Mouse (Mus musculus) kidney, embryonic 14.5 days (tissue): ENCODE data around the gene Slc22a12. TPM values are rescaled to one million over a fixed set of nuclear protein-coding genes. Genes with fewer than 3 reads are reported as not detected.

Experiments used
- ATAC-seq: fragments of 200-750 bp; cut with Nextera tagmentation; 2 replicates; pipeline ENCODE4 v1.8.0; 2017; ENCODE audit warnings: moderate number of reproducible peaks, mild to moderate bottlenecking, moderate TSS enrichment, moderate library complexity; ENCODE audit not compliant: low FRiP score, low TSS enrichment
- H3K27ac ChIP-seq: fragments of 300-500 bp; sonication (generic); 2 replicates; pipeline ENCODE4 v1.5.1; 2014; ENCODE audit warnings: low read depth, mild to moderate bottlenecking, low read length, moderate library complexity, mixed read lengths
- H3K27me3 ChIP-seq: fragments of 300-500 bp; sonication (generic); 2 replicates; pipeline ENCODE4 v1.6.1; 2014; ENCODE audit warnings: mild to moderate bottlenecking, low read length; ENCODE audit not compliant: control insufficient read depth, insufficient read depth
- H3K36me3 ChIP-seq: fragments of 300-500 bp; sonication (generic); 2 replicates; pipeline ENCODE4 v1.6.1; 2014; ENCODE audit warnings: low read length, mixed read lengths; ENCODE audit not compliant: control insufficient read depth, insufficient read depth
- H3K4me1 ChIP-seq: fragments of 300-500 bp; sonication (generic); 2 replicates; pipeline ENCODE4 v1.6.1; 2014; ENCODE audit warnings: low read length, mixed read lengths; ENCODE audit not compliant: control insufficient read depth, insufficient read depth
- H3K4me2 ChIP-seq: fragments of 300-500 bp; sonication (generic); replicated peaks from 2 replicates; pipeline ENCODE4 v1.6.1; 2014; ENCODE audit warnings: low read depth, mild to moderate bottlenecking, low read length
- H3K4me3 ChIP-seq: fragments of 300-500 bp; sonication (generic); 2 replicates; pipeline ENCODE4 v1.5.1; 2014; ENCODE audit warnings: mild to moderate bottlenecking, low read length
- H3K9ac ChIP-seq: fragments of 300-500 bp; sonication (generic); 2 replicates; pipeline ENCODE4 v1.6.1; 2014; ENCODE audit warnings: low read depth, mild to moderate bottlenecking, low read length, moderate library complexity
- H3K9me3 ChIP-seq: fragments of 300-500 bp; sonication (generic); 2 replicates; pipeline ENCODE4 v1.6.1; 2016; ENCODE audit warnings: low read length; ENCODE audit not compliant: control insufficient read depth
- WGBS: fragments of 180-500 bp; shearing (Covaris S2); extraction: QIAGEN DNeasy Blood & Tissue Kit; methylation state at CpG from one replicate; pipeline ENCODE4 v1.1.7; 2014; 5-methylcytosine and 5-hydroxymethylcytosine counted together
- polyA plus RNA-seq: library from polyadenylated mRNA; unstranded; fragments of >200 nt; fragmentation: Nextera tagmentation; extraction: Ambion mirVana; gene quantifications from 2 replicates; pipeline ENCODE4 v1.2.1, GENCODE M21; 2014

Gene Slc22a12
- polyA plus RNA-seq, 1 experiment from 2014 or later: 1.8 TPM

- 7% methylated on average over 6 of the region's 6 CpGs for WGBS
- H3K36me3 ChIP-seq: no peaks in the 10 kb centered on the region
- no peak; the same call in 1 of the 2 replicates for ATAC-seq
- peak overlapping the region; percentile 60; the same call in 1 of the 2 replicates for H3K4me3 ChIP-seq
- H3K4me2 ChIP-seq: peak overlapping the region; percentile 91
- peaks cover 16% of the 10 kb centered on the region; the same call in 1 of the 2 replicates for H3K4me1 ChIP-seq
- H3K9me3 ChIP-seq: no peaks in the 10 kb centered on the region
- no peak overlapping the region for H3K27ac ChIP-seq
- H3K9ac ChIP-seq: peak overlapping the region; percentile 23; the same call in 1 of the 2 replicates
- peaks cover 63% of the 10 kb centered on the region for H3K27me3 ChIP-seq
Measured at GRCm38 (mm10) chr19:6496462-6497149, 46.2 kb downstream of the Slc22a12 start.

- no peak overlapping the region for H3K27ac ChIP-seq
- peaks cover 62% of the 10 kb centered on the region for H3K27me3 ChIP-seq
- 33% methylated on average over 8 of the region's 8 CpGs for WGBS
- no peak overlapping the region for H3K4me3 ChIP-seq
- H3K4me2 ChIP-seq: no peak overlapping the region
- H3K9me3 ChIP-seq: no peaks in the 10 kb centered on the region
- peaks cover 13% of the 10 kb centered on the region; the same call in 1 of the 2 replicates for H3K4me1 ChIP-seq
- ATAC-seq: no peak
- H3K9ac ChIP-seq: no peak overlapping the region
- H3K36me3 ChIP-seq: no peaks in the 10 kb centered on the region
Measured at GRCm38 (mm10) chr19:6495714-6496113, 47.1 kb downstream of the Slc22a12 start.

GRCm38 (mm10) chr19:6494504-6495170 is 48.2 kb downstream of the Slc22a12 start:
- Histone ChIP-seq H3K36me3 (no peaks in the 10 kb centered on the region), H3K27ac (no peak overlapping the region), H3K4me3 (no peak overlapping the region), H3K4me1 (peaks cover 13% of the 10 kb centered on the region; the same call in 1 of the 2 replicates), H3K9me3 (no peaks in the 10 kb centered on the region), H3K4me2 (no peak overlapping the region), H3K27me3 (peaks cover 56% of the 10 kb centered on the region), H3K9ac (no peak overlapping the region)
- no peak for ATAC-seq
- 68% methylated on average over 18 of the region's 18 CpGs for WGBS

- no peak for ATAC-seq
- H3K36me3 ChIP-seq: no peaks in the 10 kb centered on the region
- H3K27me3 ChIP-seq: peaks cover 50% of the 10 kb centered on the region
- H3K4me1 ChIP-seq: peaks cover 13% of the 10 kb centered on the region; the same call in 1 of the 2 replicates
- no peak overlapping the region for H3K4me2 ChIP-seq
- H3K27ac ChIP-seq: no peak overlapping the region
- H3K9me3 ChIP-seq: no peaks in the 10 kb centered on the region
- WGBS: 75% methylated on average over 6 of the region's 7 CpGs
- H3K9ac ChIP-seq: no peak overlapping the region
- no peak overlapping the region for H3K4me3 ChIP-seq
Measured at GRCm38 (mm10) chr19:6494032-6494431, 48.8 kb downstream of the Slc22a12 start.

GRCm38 (mm10) chr19:6493219-6493618 is 49.6 kb downstream of the Slc22a12 start:
- no peak overlapping the region for H3K4me2 ChIP-seq
- WGBS: 81% methylated on average over 7 of the region's 7 CpGs

GRCm38 (mm10) chr19:6492124-6492523 is 50.7 kb downstream of the Slc22a12 start:
- no peak overlapping the region for H3K9ac ChIP-seq
- no peak overlapping the region for H3K4me2 ChIP-seq
- no peaks in the 10 kb centered on the region for H3K36me3 ChIP-seq
- no peak overlapping the region for H3K4me3 ChIP-seq
- H3K9me3 ChIP-seq: no peaks in the 10 kb centered on the region
- no peak for ATAC-seq
- no peak overlapping the region for H3K27ac ChIP-seq
- H3K4me1 ChIP-seq: peaks cover 5% of the 10 kb centered on the region; the same call in 1 of the 2 replicates
- peaks cover 35% of the 10 kb centered on the region for H3K27me3 ChIP-seq
- 25% methylated on average over 12 of the region's 12 CpGs for whole genome bisulfite sequencing

More at GRCm38 (mm10) chr19:6493219-6493618, 49.6 kb downstream of the Slc22a12 start:
- Histone ChIP-seq H3K27ac (no peak overlapping the region), H3K9ac (no peak overlapping the region), H3K36me3 (no peaks in the 10 kb centered on the region), H3K27me3 (peaks cover 41% of the 10 kb centered on the region), H3K4me3 (no peak overlapping the region), H3K4me1 (peaks cover 11% of the 10 kb centered on the region; the same call in 1 of the 2 replicates), H3K9me3 (no peaks in the 10 kb centered on the region)
- ATAC-seq: no peak

GRCm38 (mm10) chr19:6491538-6491937 is 51.3 kb downstream of the Slc22a12 start:
- 73% methylated on average over 8 of the region's 8 CpGs for WGBS

GRCm38 (mm10) chr19:6489030-6489429 is 53.8 kb downstream of the Slc22a12 start:
- H3K27me3 ChIP-seq: peaks cover 14% of the 10 kb centered on the region; the same call in 1 of the 2 replicates
- no peak overlapping the region for H3K9ac ChIP-seq
- peak; percentile 63 for ATAC-seq
- WGBS: 0% methylated on average over 4 of the region's 4 CpGs
- no peak overlapping the region for H3K4me2 ChIP-seq
- no peaks in the 10 kb centered on the region for H3K4me1 ChIP-seq
- no peak overlapping the region for H3K27ac ChIP-seq
- H3K4me3 ChIP-seq: no peak overlapping the region
- no peaks in the 10 kb centered on the region for H3K36me3 ChIP-seq
- H3K9me3 ChIP-seq: no peaks in the 10 kb centered on the region

More at GRCm38 (mm10) chr19:6491538-6491937, 51.3 kb downstream of the Slc22a12 start:
- no peaks in the 10 kb centered on the region for H3K36me3 ChIP-seq
- peaks cover under 1% of the 10 kb centered on the region; the same call in 1 of the 2 replicates for H3K4me1 ChIP-seq
- no peak overlapping the region for H3K9ac ChIP-seq
- no peak overlapping the region for H3K27ac ChIP-seq
- peaks cover 35% of the 10 kb centered on the region for H3K27me3 ChIP-seq
- no peaks in the 10 kb centered on the region for H3K9me3 ChIP-seq
- no peak overlapping the region for H3K4me2 ChIP-seq
- no peak for ATAC-seq
- H3K4me3 ChIP-seq: no peak overlapping the region
